Mouse (Mus musculus) stomach, postnatal 0 days (tissue): Measurements from ENCODE around the gene Rmnd1.

Experiments used
- CTCF ChIP-seq: IDR thresholded peaks from 2 replicates; pipeline ENCODE4 v1.5.1; 2016; ENCODE audit warnings: antibody characterized with exemption, low read depth, mild to moderate bottlenecking, moderate library complexity
- EP300 ChIP-seq: optimal IDR thresholded peaks from 2 replicates; pipeline ENCODE3; 2016; ENCODE audit warnings: antibody characterized with exemption

DNA sequence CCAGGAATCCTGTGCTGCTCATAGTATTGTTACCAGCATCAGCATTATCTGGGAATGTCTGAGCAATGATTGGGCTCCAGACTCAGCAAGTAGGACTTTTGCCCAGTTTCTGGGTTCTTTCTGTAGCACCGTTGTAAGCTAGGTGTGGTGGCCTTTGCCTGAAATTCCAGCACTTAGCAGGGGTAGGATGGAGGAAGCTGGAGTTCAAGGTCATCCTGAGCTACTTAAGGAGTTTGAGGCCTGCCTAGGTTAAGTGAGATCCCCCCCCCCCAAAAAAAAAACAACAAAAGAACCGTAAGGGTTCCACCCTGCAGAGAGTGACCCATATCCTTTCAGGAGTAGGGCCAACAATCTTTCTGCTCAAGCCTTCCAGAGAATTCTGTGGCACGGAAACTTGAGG lies 67.6 kb downstream of the Rmnd1 start:
- TF ChIP-seq CTCF (no peak), EP300 (no peak)
